Mouse (Mus musculus) 3134 (cell line): ENCODE results near the gene Slc38a6.
A peak's percentile ranks its signal among the peaks of the same experiment; 100 is the strongest.

Experiments
- DNase-seq: peaks from one replicate; pipeline ENCODE4 v3.0.0-alpha.2; 2011; ENCODE audit warnings: low spot score; ENCODE audit not compliant: insufficient read length; ENCODE audit errors: extremely low read depth

Gene Slc38a6

DNA sequence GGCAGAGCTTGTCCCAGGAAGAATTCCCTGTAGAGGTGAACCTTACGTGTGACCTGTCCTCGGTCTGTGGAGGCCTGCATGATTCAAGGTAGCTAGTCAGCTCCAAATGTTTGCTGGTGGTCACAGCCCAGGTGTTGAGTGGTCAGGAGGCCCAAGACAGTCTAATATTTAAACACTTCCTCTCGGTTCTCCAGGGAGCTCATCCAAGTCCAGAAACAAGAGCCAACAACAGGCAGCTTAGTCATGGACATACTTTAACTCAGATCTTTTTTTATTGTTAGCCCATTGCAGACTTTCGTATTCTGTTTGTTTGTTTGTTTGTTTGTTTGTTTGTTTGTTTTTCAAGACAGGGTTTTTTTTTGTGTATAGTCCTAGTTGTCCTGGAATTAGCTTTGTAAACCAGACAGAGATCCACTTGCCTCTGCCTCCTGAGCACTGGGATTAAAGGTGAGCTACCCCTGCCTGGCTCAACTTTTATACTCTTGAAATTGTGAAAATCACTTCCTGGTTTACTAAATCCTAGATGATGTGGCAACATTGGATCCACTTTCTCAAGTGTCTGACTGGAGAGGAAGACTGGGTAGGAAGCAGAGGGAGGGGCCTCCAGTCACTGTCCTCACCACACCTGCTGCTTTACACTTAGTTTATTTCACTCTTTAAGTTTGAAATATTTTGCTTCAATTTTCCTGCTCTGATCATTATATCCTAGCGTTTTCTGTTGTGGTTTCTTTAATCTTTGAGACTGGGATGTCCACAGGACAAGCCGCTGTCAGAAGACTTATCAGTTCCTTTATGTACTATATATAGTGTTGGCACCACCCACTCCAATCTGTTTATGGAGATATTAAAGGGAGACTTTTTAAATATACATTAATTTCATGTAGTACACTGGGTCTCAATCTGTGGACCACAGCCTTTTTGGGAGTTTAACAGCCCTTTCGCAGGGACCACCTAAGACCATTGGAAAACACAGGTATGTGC, 31.4 kb downstream of the Slc38a6 start:
- no peak for DNase-seq

DNA sequence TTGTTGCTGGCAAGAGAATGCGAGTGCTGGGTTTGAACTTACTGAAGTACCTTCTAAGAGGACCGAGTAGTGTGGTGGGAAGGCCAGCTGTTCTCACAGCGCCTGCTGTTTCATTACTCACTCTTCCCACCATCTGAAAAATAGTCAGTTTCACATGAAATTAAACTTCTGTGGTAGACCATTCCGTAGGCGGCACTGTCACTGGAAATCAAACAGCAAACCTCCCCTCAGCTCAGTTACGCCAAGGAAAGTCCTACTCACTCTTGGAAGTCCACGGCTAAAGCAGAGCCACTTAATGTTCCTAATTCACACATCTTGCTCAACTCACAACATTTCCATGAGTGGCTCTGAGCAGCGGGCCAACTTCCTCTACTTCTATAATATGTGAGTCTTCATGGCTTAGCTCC, 37.6 kb downstream of the Slc38a6 start:
- DNase-seq, result no peak

DNA sequence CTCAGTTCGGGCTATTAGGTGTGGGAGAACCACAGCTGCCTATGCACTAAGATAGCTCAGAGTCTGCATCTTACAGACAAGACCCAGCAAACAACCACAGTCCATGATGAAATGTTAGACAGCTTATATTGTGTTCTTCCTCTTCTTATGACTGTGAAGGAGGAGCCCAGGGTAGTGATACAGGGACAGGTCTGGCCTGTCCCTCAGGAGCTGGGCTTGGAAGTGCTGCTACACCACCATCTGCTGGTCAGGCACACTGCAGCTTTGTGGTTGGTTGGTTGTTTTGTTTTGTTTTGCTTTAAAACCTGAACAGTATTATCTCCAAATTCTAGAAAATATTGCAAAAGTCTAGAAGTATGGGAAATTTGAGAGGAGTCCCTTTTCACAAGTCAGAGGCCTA, 38.2 kb downstream of the Slc38a6 start:
- DNase-seq, result peak; percentile 10

DNA sequence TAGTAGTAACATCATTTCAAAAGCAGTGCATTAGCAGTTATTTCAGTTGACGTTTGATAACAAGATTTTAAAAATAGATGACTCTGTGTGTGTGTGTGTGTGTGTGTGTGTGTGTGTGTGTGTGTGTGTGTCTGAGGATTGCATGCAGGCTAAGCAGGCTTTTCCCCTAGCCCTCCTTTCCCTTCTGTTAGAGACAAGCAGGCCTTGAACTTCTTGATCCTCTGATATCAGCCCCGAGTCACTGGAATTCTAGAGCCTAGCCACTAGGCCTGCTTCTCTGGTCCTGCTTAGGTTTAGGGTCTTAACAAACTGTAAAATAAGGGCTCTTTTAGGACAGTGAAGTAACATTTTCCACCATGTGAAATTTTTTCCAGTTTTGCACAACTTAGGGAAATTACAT, 38.6 kb downstream of the Slc38a6 start:
- no peak for DNase-seq

DNA sequence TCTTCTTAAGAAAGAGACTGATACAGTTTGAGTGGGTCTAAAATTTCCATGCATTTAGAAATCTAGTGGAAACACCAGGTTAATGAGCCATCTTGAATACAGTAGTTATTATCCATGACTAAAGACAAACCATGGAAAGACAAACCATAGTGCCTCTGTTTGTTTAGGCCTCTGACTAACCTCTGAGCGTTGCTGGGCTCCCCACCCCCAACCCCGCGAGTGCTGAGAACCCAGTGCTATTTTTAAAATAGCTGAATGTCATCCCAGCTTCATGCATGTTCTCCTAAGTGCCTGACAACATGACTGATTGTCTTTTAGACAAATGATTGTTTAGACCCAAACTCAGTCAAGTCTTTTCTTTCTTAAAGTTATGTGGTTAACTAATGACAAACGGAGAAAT, 39.0 kb downstream of the Slc38a6 start:
- DNase-seq, result peak; percentile 45

DNA sequence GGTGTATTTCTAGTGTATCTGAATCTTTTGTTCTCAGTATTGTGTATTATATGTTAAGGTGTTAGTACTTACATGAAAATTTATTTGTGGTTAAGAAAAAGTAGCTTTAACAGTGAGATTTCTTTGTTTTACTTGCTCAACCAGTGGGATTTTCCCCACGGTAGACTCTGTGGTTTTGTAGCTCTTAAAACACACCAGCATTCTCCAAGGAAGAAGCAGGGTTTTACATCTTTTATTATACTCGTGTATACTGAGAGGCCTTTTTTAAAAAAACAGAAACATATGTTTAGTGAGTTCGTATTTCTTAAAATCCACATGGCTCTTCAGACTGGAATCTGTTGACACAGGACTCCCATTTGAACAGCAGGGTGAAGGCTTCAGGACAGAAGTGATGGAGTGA, 40.8 kb downstream of the Slc38a6 start:
- DNase-seq, result no peak

DNA sequence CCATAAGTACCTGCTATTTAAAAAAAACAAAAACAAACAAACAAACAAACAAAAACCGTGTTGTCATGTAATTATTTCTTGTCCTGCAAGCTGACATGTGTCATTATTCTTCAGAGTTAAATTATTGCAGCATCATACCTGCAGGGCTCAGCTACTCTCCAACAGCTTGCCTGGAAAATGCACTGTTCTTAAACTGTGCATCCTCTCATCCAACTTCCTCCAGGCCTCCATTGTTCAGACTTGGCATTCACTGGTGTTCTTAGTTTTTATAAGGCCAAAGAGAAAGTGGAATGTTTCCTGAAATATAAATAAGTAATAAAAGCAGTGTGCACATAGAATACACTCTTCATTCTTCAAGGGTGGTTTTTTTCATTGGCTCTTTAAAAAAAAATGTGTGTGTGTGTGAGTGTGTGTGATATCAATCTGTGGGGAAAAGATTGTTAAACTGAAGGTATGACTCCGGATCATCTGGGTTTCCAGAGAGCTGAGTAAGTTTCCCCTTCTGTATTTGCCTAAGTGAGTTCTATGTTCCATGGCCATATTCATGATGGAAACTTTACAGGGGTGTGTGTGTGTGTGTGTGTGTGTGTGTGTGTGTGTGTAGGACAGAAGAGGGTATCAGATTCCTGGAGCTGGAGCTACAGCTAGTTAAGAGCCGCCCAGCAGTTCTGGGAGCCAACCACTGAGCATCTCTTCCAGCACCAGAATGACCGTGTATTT, 42.0 kb downstream of the Slc38a6 start:
- no peak for DNase-seq

DNA sequence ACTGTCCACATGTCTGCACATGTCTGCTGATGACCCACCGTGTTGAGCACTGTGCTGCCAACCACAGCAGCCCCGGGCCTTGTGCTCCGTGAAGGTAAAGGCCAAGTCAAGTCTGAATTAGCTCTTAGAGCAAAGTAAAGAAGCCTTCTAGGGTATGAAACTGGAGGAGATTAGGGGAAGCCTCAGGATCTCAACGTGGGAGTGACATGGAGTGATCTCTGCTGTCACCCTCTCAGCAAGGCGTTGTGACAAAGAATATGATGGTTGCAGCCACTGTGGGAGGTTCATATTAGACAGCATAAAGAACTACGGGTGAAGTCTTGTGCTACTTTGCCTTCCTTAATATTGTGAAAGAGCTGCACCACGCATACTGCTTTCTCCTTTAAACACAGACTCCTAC, 43.7 kb downstream of the Slc38a6 start:
- DNase-seq, result no peak

DNA sequence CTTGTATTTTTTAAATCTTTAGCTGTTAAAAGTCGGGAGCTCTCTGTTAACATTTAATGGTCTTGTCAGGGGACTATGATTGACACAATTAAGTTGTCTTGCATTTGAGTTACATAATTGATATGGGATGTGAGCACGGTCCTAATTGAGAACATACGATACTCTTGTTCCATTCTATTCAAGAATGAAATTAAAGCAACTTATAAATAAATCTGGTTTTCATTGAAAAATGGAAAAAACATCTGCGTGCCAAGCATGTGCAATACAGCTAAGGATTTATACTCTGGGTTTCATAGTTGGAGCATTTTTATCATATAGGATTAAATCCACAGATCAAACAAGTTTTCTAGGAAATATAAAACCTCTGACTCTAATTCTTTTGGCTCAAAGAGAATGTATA, 46.1 kb downstream of the Slc38a6 start:
- DNase-seq, result no peak

DNA sequence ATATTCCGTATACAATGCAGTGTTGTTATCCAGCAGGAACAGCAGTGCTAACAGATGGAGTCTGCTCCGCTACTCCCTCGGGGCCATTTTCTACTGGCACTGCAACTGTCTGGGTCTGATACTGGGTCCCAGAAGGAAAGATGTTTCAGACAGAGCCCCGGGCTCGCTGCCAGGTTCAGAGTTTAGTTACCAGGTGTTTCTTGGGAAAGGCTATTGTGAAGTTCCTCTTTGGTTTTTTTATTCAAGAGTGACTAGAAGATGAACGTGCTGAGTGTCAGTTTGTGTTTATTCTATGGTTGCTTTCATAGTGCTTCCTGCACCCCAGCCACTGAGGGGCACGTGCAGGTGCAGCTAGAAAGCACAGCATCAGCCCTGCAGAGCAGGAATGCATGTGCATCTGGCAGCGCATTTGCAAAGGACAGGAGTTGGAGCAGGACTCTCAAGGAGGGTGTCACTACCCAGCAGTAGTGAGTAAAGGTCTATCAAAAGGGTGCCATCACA, 47.5 kb downstream of the Slc38a6 start:
- no peak for DNase-seq

DNA sequence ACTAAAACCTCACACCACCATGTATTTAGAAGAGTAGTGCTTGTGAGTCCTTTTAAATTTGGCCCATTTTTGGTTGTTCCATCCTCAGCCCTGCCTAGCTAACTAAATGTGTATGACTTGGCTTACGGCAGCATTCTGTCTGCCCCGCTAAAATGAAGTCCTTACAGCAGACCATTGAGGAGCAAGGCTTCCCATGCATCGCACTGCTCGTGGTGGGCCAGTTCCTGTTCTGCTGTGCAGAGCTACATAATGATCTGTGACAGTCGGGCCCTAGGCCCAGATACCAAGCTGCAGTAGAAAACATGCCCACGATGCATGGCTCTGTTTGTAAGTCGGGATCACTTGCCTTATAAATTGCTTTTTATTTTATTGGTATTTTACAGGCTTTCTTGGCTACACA, 50.5 kb downstream of the Slc38a6 start:
- no peak for DNase-seq

DNA sequence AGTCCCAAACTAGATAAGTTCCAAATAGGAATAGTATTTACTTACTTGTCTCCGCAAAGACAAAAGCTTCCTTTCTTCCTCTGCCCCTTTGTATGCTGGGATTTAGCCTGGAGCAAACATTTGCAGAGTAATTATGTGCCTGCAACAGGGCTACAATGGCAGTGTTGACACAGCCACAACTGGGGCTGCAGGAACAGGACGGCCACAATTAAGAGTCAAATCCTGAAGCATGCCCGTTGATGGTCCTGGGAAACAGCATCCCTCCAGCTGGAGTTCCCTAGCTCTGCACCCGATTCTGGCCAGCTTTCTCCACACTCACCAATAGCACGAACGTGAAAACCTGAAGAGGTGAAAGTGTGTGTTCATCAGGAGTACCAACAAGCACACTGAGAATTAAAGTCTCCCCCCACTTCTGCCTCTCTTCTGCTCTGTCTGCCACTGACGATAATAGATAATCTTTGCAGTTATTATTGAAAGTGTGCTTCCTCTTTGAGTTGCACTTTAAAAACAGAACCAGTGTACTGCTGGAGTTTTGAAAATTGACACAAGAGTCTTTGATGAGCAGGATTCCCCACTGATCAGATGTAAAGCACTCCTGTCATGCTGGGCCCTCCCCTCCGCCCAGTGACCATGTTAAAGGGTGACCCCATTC, 54.2 kb downstream of the Slc38a6 start:
- DNase-seq, result no peak

DNA sequence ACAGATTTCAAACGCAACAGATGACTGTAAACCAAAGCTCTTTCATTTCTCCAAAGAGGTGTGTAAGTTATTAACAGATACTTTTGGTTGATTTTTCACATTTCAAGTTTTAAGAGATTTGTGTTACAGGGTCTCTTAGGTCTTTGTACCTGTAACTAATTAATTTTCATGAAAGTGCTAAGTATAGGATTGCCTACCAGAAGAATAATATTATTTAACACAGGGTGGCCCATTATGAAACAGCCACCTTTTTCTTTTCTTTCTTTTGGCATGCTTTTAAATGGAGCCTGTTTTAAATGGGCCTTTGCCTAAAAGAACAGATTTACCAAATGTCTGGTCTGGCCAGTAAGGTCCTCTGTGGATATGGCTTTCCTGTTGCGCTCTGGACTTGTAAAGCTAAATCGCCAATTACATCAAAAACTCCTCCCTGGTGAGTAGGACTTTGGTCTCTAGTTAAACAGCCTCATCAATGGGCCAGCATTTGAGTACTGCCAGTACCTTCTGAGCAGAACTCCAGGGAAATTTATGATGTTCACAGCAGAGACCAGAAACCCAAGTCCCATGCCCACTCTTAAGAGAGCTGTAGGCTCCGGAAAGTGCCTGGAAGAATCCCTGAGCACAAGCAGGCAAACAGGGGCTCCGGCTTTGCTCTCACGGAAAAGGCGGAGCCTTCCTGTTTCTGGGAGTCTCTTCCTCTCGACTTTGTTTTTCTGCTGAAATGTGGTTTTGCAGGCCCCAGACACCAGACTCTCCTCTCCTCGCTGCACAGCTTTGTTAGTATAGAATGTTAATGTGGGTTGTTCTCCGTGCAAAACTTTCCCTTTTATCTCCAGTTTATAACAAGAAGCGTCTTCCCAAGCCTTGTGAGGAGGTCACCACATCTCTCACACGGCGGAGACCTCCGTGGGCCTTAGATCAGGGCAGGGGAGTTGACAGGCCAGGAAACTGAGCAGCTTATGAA, 55.4 kb downstream of the Slc38a6 start:
- no peak for DNase-seq

DNA sequence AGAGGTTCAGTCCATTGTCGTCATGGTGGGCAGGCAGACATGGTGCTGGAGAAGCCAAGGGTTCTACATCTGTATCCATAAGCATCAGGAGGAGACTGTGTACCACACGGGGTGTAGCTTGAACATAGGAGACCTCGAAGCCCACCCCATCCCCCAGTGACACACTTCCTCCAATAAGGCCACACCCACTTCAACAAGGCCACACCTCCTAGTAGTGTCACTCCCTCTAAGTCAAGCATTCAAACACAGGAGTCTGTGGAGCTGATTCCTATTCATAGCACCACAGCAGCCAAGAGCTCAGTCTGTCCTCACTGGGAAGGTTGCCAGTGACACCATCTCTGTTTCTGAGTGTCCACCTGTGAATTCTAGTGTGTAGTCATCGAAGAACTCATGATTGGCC, 57.7 kb downstream of the Slc38a6 start:
- no peak for DNase-seq

DNA sequence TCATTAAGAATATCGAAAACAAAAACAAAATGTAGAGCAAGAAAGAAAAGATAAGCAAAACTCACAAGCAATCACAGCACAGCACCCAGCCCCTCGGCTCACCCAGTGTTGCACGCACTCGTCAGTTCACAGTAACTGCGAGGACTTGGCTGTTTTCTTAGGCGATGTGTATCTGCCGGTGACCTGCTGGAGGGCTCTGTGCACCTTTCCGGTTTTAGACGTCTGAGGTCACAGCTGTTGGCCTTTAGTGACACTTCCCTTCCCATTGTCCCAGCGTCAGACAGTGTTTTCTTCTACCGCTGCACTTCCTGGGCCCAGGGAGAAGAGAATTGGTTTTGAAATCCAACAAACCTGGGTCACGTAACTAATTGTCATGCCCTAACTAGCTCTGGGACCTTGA, 58.6 kb downstream of the Slc38a6 start:
- DNase-seq, result no peak

DNA sequence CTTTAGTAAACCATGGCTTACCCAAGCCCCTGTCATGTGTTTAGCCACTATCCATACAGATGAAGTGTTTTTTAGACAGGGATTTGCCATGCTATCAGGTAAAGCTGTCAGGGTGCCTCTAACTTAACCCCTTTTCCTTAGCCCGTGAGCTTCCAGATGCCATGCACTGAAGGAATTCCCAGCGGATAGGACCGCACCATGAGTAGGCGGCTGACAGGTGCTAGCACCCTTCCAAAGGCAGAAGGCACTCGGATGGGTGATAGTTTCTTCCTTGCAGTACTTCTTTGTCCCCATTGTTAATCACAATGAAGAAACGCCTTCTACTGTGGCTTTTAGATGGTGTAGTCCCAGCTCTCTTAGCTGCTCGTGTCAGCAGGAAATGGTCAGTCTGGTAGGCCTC, 60.6 kb downstream of the Slc38a6 start:
- no peak for DNase-seq

DNA sequence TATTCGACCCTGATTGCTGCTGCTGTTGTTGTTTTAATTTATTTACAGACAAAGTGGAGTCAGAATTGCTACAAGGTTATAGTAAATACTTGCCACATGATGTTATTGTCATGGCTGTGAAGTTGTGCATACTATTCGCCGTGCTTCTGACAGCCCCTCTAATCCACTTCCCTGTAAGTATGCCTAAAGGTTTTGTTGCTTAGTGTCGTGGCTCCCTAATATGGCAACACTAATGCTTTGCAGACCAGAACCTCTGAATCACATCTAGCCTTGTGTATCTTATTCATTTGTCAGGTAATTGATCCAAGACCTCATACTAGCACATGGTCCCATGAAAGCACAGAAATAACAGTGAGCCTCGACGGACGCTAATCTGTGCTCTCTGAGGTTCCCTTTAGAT, 63.9 kb downstream of the Slc38a6 start:
- DNase-seq, result no peak

DNA sequence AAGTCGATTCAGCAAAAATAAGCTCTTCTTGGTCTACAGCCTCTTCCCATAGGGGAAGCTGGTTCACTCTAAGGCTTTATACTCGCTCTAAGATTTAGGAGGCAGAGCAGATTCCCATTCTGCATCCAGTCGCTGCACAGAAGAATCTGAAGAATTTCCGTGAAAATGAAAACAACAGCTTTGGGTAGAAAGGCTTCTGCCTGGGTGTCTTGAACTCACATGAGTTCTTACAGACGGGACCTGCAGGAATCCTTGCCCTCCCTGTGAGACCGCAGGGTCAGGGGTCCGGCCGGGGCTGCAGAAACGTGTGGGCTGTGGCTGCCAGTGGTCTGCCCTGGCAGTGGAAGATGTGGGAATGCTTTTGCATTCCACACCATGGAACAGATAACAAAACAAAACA, 64.4 kb downstream of the Slc38a6 start:
- DNase-seq, result no peak

DNA sequence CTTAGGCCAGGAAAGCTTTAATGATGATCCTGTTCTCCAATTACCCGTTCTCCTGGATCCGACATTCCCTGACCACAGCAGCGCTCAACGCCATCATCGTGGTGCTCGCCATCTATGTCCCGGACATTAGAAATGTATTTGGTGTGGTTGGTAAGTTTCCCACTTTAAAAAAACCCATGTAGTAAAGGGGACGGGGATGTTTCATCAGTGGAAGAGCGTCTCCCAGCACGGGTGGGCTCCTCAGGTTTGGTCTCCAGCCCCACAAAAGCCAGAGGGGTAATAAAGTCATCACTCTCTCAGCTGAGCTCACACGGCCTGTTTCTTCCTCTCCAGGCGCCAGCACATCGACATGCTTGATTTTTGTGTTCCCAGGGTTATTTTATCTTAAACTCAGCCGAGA, 65.2 kb downstream of the Slc38a6 start:
- no peak for DNase-seq

DNA sequence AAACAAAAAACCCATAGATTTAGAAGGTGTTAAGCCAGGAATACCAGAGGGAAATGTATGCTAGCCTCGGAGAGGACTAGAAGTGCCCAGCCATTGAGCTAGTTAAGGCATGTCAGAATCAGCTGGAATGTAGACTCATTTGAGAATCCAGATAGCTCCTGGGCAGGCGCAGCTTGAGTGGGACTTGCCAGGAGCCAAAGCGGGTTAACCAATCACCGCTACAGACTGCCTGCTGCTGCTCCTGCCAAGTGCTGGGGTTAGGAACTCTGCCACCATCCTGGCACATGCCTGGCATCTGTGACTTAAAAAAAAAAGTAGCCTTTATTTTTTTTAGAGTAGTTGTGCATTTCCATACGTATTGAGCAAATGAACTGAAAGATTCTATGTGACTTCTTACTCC, 66.8 kb downstream of the Slc38a6 start:
- DNase-seq, result peak; percentile 74
